Mouse (Mus musculus) layer of hippocampus, adult 2 months (tissue): ENCODE results near the gene A430005L14Rik. TPM values are rescaled to one million over a fixed set of nuclear protein-coding genes. Genes with fewer than 3 reads are reported as not detected.
"Not testable (repeated sequence)": the region's sequence is repeated elsewhere in the genome, so short reads cannot be mapped to it uniquely, and the experiment has no call there.

ENCODE experiments used
- DNase-seq, 2 experiments: peaks; one replicate each; pipeline ENCODE4 v3.0.0; 2022; ENCODE audit warnings: low spot score in 2 of 2
- H3K27ac ChIP-seq: fragments of 200-600 bp; 2 replicates; pipeline ENCODE4 v1.8.1; 2022
- H3K4me3 ChIP-seq: fragments of 200-600 bp; 2 replicates; pipeline ENCODE4 v1.8.1; 2022; ENCODE audit warnings: mild to moderate bottlenecking
- CTCF ChIP-seq: fragments of 200-600 bp; conservative IDR thresholded peaks from 2 replicates; pipeline ENCODE4 v1.8.1; 2022; ENCODE audit warnings: antibody characterized with exemption, mild to moderate bottlenecking, moderate library complexity
- long read RNA-seq, 2 experiments: library from polyadenylated mRNA; stranded (forward); transcript quantifications; one replicate each; pipeline ENCODE4 v2.0.0; 2021; ENCODE audit warnings: borderline mapping rate in 2 of 2
- total RNA-seq, 2 experiments: library from RNA; stranded (reverse); gene quantifications; 2 replicates each; pipeline ENCODE4 v1.2.3; 2021

Gene A430005L14Rik
- 10 to 100 TPM; 25.5 to 28.8 TPM for total RNA-seq
- long read RNA-seq, experiment 1, transcript A430005L14Rik-201 (4 exons, 1,098 nt): major isoform, 19 of 24 reads
- long read RNA-seq, experiment 1, partial matches to known transcripts: 1 of 24 reads
- long read RNA-seq, experiment 1, other reads (novel, unspliced or antisense): 1 of 24 reads
- long read RNA-seq, experiment 2, transcript A430005L14Rik-201 (4 exons, 1,098 nt): major isoform, 16 of 24 reads
- long read RNA-seq, experiment 2, partial matches to known transcripts: 0 of 24 reads
- long read RNA-seq, experiment 2, other reads (novel, unspliced or antisense): 3 of 24 reads

DNA sequence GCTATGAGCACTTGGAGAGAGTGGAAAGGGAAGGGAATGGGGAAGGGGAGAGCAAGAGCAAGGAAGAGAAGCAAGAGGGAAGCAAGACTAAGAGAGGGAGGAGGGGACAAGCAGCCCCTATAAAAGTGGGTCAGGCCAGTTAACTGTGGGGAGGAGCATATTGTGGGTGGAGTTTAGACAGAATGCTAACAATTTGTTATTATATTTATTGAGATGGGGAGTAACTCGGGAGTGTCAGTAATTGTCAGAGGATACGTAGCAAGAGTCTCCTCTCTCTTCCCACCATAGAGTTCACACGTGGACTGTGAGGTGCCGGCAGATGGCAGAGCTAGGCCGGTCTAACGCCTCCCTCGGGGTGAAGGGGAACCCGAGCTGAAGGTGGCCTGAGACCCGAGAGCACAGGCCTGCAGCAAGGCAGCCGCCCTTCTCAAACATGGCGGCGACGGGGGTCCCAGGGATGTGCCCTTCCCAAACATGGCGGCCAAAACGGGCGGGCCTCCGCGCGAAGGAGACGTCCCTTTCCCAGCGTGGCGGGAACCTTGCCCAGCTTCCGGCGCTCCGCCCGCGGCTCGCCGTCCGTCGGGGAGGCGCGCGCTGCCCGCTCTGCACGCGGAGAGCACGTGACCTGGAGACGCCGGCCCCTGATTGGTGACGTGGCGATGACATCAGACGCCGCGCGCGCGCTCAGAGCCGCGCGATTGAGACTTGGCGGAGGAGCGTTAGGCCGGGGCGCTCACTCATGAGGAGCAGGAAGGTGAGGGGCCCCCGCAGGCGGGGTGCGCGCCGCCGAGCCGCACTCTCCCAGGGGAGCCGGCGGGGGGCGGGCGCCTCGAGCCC lies at the start of gene A430005L14Rik:
Gene A430005L14Rik, plus strand, starts transcription at position 669 of the 837 bp plus-strand sequence.
- H3K4me3 ChIP-seq: peak within 1 kb of the TSS; percentile 80
- H3K27ac ChIP-seq: peak within 1 kb of the TSS; percentile 94
- no peak for TF ChIP-seq CTCF
- peak; percentile 98 for DNase-seq

DNA sequence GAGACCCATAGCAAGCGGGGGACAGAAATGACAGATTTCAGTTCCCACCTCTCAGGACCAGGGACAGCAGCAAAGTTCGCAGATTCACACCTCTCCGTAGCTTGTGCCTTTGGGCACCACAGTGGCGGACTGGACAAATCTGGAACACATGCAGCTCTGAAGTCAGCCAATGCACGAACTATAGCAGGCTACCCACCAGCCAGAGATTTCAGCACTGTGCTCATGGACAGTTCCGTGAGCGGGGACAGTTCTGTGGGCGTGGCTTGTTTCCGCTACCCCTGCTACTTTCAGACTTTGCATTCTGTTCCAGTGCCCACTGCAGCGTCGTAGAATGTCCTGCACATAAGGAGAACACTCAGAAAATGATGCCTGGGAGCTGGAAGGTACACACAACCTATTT lies 49.5 kb upstream of the A430005L14Rik start:
- no peak for TF ChIP-seq CTCF

GRCm38 (mm10) chr4:153913635-153914034 lies 43.4 kb upstream of the A430005L14Rik start:
- H3K27ac ChIP-seq: no peak overlapping the region
- peak in 1 of 2 experiments; percentile 23 for DNase-seq

More for the DNA sequence above, 49.5 kb upstream of the A430005L14Rik start:
- H3K27ac ChIP-seq: no peak overlapping the region
- DNase-seq: no peak
- no peak overlapping the region for H3K4me3 ChIP-seq

DNA sequence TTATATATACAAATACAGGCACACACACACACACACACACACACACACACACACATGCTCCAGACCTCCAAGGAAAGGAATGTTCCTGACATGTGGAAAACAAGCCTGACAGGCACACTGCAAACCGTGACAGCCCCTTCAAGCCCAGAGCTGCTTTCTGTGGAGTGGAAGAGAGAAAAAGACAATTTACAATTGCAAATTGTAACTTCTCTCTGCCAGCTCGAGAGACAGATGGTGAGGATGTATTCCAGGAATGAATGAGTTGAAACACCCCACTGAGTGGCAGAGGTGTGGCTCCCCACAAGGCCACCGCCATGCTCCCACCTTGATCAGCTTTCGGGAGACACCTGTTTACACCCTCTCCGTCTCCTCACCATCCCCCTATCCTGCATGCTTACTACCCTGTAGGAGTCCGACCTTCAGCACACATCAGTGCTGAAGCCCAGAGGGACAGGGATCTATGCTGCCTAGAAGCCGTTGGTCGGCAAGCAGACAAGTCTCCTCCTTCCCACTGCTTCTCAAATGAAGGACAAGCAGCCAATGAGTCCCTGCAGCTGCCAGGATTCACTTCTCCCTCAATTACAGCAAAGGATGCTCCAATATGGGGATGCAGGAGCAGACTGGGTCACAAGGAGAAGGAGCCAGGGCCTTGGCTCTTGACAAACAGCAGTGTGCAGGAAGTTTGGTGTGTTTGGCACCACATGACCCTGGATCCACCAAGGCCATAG lies 39.1 kb upstream of the A430005L14Rik start:
- TF ChIP-seq CTCF: no peak
- no peak overlapping the region for H3K27ac ChIP-seq
- peak in 1 of 2 experiments; percentile 18 for DNase-seq
- H3K4me3 ChIP-seq: no peak overlapping the region

More at GRCm38 (mm10) chr4:153913635-153914034, 43.4 kb upstream of the A430005L14Rik start:
- peak; percentile 66 for TF ChIP-seq CTCF
- H3K4me3 ChIP-seq: no peak overlapping the region

GRCm38 (mm10) chr4:153920517-153921233 lies 36.4 kb upstream of the A430005L14Rik start:
- no peak for DNase-seq
- H3K4me3 ChIP-seq: no peak overlapping the region
- H3K27ac ChIP-seq: no peak overlapping the region
- no peak for TF ChIP-seq CTCF

DNA sequence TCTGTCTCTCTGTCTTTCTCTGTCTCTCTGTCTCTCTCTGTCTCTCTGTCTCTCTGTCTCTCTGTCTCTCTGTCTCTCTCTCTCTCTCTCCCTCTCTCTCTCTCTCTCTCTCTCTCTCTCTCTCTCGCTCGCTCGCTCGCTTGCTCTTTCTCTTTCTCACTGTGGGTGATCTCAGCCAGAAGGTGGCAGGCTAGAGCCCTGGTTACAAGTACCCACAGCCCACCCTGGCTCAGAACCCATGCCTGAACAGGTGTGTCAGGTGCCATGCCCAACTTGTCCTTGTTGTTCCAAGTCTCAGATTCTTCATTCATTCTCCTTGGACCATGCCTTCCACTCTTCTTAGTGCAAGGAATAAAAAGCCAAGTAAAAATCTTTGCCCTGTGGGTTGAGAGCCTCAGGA lies 34.9 kb upstream of the A430005L14Rik start:
- not testable (repeated sequence) for H3K4me3 ChIP-seq
- TF ChIP-seq CTCF: peak; percentile 42

DNA sequence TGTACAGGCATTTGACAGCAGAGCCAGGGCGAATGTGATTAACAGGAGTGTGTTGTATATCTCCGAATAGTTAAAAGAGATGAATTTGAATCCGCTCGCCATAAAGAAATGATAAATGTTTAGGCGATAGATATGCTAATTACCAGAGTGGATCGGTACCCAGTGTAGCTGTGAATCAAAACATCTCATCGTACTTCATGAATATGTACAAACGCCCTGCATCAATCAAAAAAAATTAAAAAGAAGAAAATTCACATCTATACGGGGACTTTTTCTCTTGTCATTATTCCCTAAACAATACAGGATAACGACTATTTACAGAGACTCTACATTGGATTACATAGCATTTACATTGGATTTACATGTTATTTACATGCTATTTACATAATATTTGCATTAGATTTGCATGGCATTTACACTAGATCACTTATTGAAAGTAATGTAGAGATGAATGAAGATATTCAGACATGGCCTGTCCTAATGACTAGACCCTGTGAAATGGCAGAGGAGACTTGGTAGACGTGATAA lies 28.2 kb upstream of the A430005L14Rik start:
- H3K27ac ChIP-seq: no peak overlapping the region
- no peak overlapping the region for H3K4me3 ChIP-seq
- TF ChIP-seq CTCF: no peak
- DNase-seq: no peak

More for the DNA sequence above, 34.9 kb upstream of the A430005L14Rik start:
- H3K27ac ChIP-seq, DNase-seq: not testable (repeated sequence)

GRCm38 (mm10) chr4:153929425-153929824 lies 27.6 kb upstream of the A430005L14Rik start:
- TF ChIP-seq CTCF: no peak
- H3K27ac ChIP-seq: no peak overlapping the region
- H3K4me3 ChIP-seq: no peak overlapping the region
- DNase-seq: no peak

DNA sequence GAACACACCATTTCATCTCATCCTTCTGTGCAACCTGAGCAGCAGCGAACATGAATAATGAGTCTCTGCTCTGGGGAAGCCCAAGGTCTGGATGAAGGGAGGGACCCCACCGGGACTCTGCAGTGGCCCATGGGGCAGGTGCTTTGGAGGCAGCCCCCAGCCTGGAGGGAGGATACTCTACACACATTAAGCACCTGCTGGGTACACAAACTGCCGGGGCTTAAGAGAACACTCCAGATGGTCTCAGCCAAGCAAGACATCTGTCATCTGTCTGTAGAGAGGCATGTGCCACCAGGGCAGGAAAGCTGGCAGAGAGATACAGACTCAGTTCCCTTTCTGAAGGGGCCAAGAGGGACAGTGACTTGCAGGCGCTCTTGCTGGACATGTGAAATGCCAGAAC lies 27.1 kb upstream of the A430005L14Rik start:
- H3K27ac ChIP-seq: no peak overlapping the region
- H3K4me3 ChIP-seq: no peak overlapping the region
- TF ChIP-seq CTCF: no peak
- DNase-seq: peak; percentile 61 to 68

- TF ChIP-seq CTCF: peak; percentile 86
- Histone ChIP-seq H3K27ac (no peak overlapping the region), H3K4me3 (no peak overlapping the region)
- DNase-seq: peak in 1 of 2 experiments; percentile 65
Measured at GRCm38 (mm10) chr4:153943243-153943642, 13.8 kb upstream of the A430005L14Rik start.

- Histone ChIP-seq H3K27ac (no peak overlapping the region), H3K4me3 (no peak overlapping the region)
- no peak for TF ChIP-seq CTCF
- no peak for DNase-seq
Measured at GRCm38 (mm10) chr4:153944261-153944660, 12.8 kb upstream of the A430005L14Rik start.

GRCm38 (mm10) chr4:153945741-153946140 lies 11.3 kb upstream of the A430005L14Rik start:
- Histone ChIP-seq H3K27ac (no peak overlapping the region), H3K4me3 (no peak overlapping the region)
- no peak for DNase-seq
- TF ChIP-seq CTCF: no peak
